Mouse (Mus musculus) bone marrow, adult 2 months (tissue): ENCODE results near the gene Olfr16.

Source experiments
- CTCF ChIP-seq: fragments of 200-500 bp; IDR thresholded peaks from 2 replicates; pipeline ENCODE4 v1.5.1; 2011; ENCODE audit warnings: low read length, control low read depth; ENCODE audit not compliant: control insufficient read depth, insufficient read depth
- POLR2A ChIP-seq: fragments of 200-500 bp; IDR thresholded peaks from 2 replicates; pipeline ENCODE4 v1.6.1; 2011; ENCODE audit warnings: low read depth, mild to moderate bottlenecking, control low read depth, low read length, borderline replicate concordance; ENCODE audit not compliant: control insufficient read depth

DNA sequence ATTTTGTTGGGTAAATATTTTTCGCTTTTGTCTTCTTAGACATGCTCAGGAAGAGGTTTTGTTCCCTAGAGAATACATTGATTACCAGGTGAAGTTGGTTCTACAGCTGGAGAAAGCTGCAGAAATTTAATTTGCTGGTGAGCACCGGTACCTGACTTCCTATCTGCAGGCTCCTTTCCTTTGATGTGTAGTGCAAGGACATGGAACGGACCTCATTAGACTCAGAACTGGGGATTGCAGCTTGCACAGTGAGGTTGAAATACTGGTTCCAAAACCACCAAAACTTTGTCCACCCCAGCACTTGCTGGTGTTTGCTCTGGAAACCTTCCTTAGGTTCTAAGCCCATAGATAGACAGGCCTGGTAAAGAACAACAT lies 40.4 kb downstream of the Olfr16 start:
- TF ChIP-seq POLR2A (no peak), CTCF (no peak)
